Mouse (Mus musculus) liver, postnatal 0 days (tissue): ENCODE measurements around the gene Rnf111. TPM values are rescaled to one million over a fixed set of nuclear protein-coding genes. Genes with fewer than 3 reads are reported as not detected.

ENCODE experiments used
- ATAC-seq: fragments of 200-750 bp; cut with Nextera tagmentation; 2 replicates; pipeline ENCODE4 v1.8.0; 2017; ENCODE audit warnings: mild to moderate bottlenecking, moderate library complexity
- DNase-seq: peaks from one replicate; pipeline ENCODE4 v3.0.0-alpha.2; 2016
- H3K27ac ChIP-seq: fragments of 300-500 bp; sonication (generic); 2 replicates; pipeline ENCODE4 v1.5.1; 2014; ENCODE audit warnings: antibody characterized with exemption, moderate library complexity, mild to moderate bottlenecking, low read depth
- H3K27me3 ChIP-seq: fragments of 300-500 bp; sonication (generic); 2 replicates; pipeline ENCODE4 v1.6.1; 2014; ENCODE audit warnings: low read length, control low read depth, mixed read lengths; ENCODE audit not compliant: insufficient read depth
- H3K36me3 ChIP-seq: fragments of 300-500 bp; sonication (generic); replicated peaks from 2 replicates; pipeline ENCODE4 v1.6.1; 2014; ENCODE audit warnings: mild to moderate bottlenecking, control low read depth, low read length, moderate library complexity, mixed read lengths; ENCODE audit not compliant: insufficient read depth
- H3K4me1 ChIP-seq: fragments of 300-500 bp; sonication (generic); 2 replicates; pipeline ENCODE4 v1.6.1; 2014; ENCODE audit warnings: antibody characterized with exemption, mild to moderate bottlenecking, control low read depth; ENCODE audit not compliant: insufficient read depth
- H3K4me2 ChIP-seq: fragments of 300-500 bp; sonication (generic); 2 replicates; pipeline ENCODE4 v1.6.1; 2014; ENCODE audit warnings: low read depth, mild to moderate bottlenecking, low read length, moderate library complexity, mixed read lengths
- H3K4me3 ChIP-seq: fragments of 300-500 bp; sonication (generic); 2 replicates; pipeline ENCODE4 v1.5.1; 2014; ENCODE audit warnings: low read depth, low read length
- H3K9ac ChIP-seq: fragments of 300-500 bp; sonication (generic); replicated peaks from 2 replicates; pipeline ENCODE4 v1.6.1; 2014; ENCODE audit warnings: mild to moderate bottlenecking, moderate library complexity
- H3K9me3 ChIP-seq: fragments of 300-500 bp; sonication (generic); 2 replicates; pipeline ENCODE4 v1.6.1; 2016; ENCODE audit warnings: mild to moderate bottlenecking, control low read depth, low read length, mixed read lengths
- CTCF ChIP-seq: sonication (generic); IDR thresholded peaks from 2 replicates; pipeline ENCODE4 v1.5.1; 2016; ENCODE audit warnings: antibody characterized with exemption, low read depth
- EP300 ChIP-seq: IDR thresholded peaks from 2 replicates; pipeline ENCODE4 v1.6.1; 2016; ENCODE audit warnings: antibody characterized with exemption, low read depth, mild to moderate bottlenecking
- WGBS: fragments of 180-500 bp; shearing (Covaris S2); extraction: QIAGEN DNeasy Blood & Tissue Kit; methylation state at CpG from one replicate; pipeline ENCODE4 v1.1.7; 2014; ENCODE audit not compliant: insufficient replicate concordance; 5-methylcytosine and 5-hydroxymethylcytosine counted together
- polyA plus RNA-seq: library from polyadenylated mRNA; unstranded; fragments of >200 nt; fragmentation: Nextera tagmentation; extraction: Ambion mirVana; gene quantifications from 2 replicates; pipeline ENCODE4 v1.2.1, GENCODE M21; 2015

The Rnf111 gene
- polyA plus RNA-seq, 1 experiment from 2014 or later = 7.2 TPM

- Histone ChIP-seq H3K27ac (peak overlapping the region; percentile 100), H3K9me3 (no peaks in the 10 kb centered on the region), H3K4me3 (peak overlapping the region; percentile 96), H3K4me2 (peak overlapping the region; percentile 76), H3K4me1 (peaks cover 6% of the 10 kb centered on the region; the same call in 1 of the 2 replicates), H3K36me3 (peaks cover 8% of the 10 kb centered on the region), H3K9ac (peak overlapping the region; percentile 98), H3K27me3 (no peaks in the 10 kb centered on the region)
- ATAC-seq = peak; percentile 84
- no peak for TF ChIP-seq EP300
- no peak for TF ChIP-seq CTCF
- 0% methylated on average over 39 of the region's 70 CpGs for WGBS
- DNase-seq = peak; percentile 84
Observed at GRCm38 (mm10) chr9:70503015-70503603, 416 bp downstream of the Rnf111 start.

- Histone ChIP-seq H3K4me3 (peak overlapping the region; percentile 96), H3K27ac (peak overlapping the region; percentile 100), H3K9me3 (no peaks in the 10 kb centered on the region), H3K9ac (peak overlapping the region; percentile 98), H3K4me2 (peak overlapping the region; percentile 76), H3K27me3 (no peaks in the 10 kb centered on the region), H3K4me1 (peaks cover 6% of the 10 kb centered on the region; the same call in 1 of the 2 replicates), H3K36me3 (peaks cover 11% of the 10 kb centered on the region)
- no peak for ATAC-seq
- no peak for TF ChIP-seq CTCF
- no peak for TF ChIP-seq EP300
- 26% methylated on average over 10 of the region's 10 CpGs for WGBS
- DNase-seq = no peak
Observed at GRCm38 (mm10) chr9:70502284-70503014, 1.1 kb downstream of the Rnf111 start.

GRCm38 (mm10) chr9:70496990-70497389 lies 6.5 kb downstream of the Rnf111 start:
- H3K27ac ChIP-seq = no peak overlapping the region
- no peak for DNase-seq

GRCm38 (mm10) chr9:70493038-70493437 lies 10.5 kb downstream of the Rnf111 start:
- no peak for ATAC-seq
- 64% methylated on average over 2 of the region's 2 CpGs for WGBS

More at GRCm38 (mm10) chr9:70496990-70497389, 6.5 kb downstream of the Rnf111 start:
- Histone ChIP-seq H3K9me3 (no peaks in the 10 kb centered on the region), H3K4me2 (no peak overlapping the region), H3K4me1 (peaks cover 6% of the 10 kb centered on the region), H3K27me3 (no peaks in the 10 kb centered on the region), H3K9ac (no peak overlapping the region), H3K36me3 (peaks cover 15% of the 10 kb centered on the region), H3K4me3 (no peak overlapping the region)
- TF ChIP-seq EP300 = no peak
- ATAC-seq = no peak

GRCm38 (mm10) chr9:70491176-70491575 lies 12.3 kb downstream of the Rnf111 start:
- no peak overlapping the region for H3K9ac ChIP-seq
- H3K4me2 ChIP-seq = no peak overlapping the region
- no peaks in the 10 kb centered on the region for H3K9me3 ChIP-seq
- H3K36me3 ChIP-seq = peaks cover 18% of the 10 kb centered on the region
- no peak for TF ChIP-seq EP300
- no peak for TF ChIP-seq CTCF
- 88% methylated on average over 1 of the region's 1 CpGs for WGBS
- DNase-seq (no peak), ATAC-seq (no peak)
- H3K27me3 ChIP-seq = no peaks in the 10 kb centered on the region
- H3K4me1 ChIP-seq = peaks cover 4% of the 10 kb centered on the region; the same call in 1 of the 2 replicates
- no peak overlapping the region for H3K27ac ChIP-seq
- no peak overlapping the region for H3K4me3 ChIP-seq

More at GRCm38 (mm10) chr9:70493038-70493437, 10.5 kb downstream of the Rnf111 start:
- Histone ChIP-seq H3K27me3 (no peaks in the 10 kb centered on the region), H3K4me2 (no peak overlapping the region), H3K9ac (no peak overlapping the region), H3K9me3 (no peaks in the 10 kb centered on the region), H3K4me3 (no peak overlapping the region), H3K36me3 (peaks cover 12% of the 10 kb centered on the region), H3K4me1 (peaks cover 4% of the 10 kb centered on the region; the same call in 1 of the 2 replicates), H3K27ac (no peak overlapping the region)
- TF ChIP-seq EP300 (no peak), CTCF (no peak)
- DNase-seq = no peak

GRCm38 (mm10) chr9:70487401-70487800 lies 16.1 kb downstream of the Rnf111 start:
- Histone ChIP-seq H3K27me3 (no peaks in the 10 kb centered on the region), H3K36me3 (peaks cover 17% of the 10 kb centered on the region), H3K4me3 (no peak overlapping the region), H3K27ac (no peak overlapping the region), H3K4me1 (no peaks in the 10 kb centered on the region), H3K4me2 (no peak overlapping the region), H3K9ac (no peak overlapping the region), H3K9me3 (no peaks in the 10 kb centered on the region)
- WGBS = 87% methylated on average over 2 of the region's 2 CpGs
- no peak for DNase-seq
- no peak for ATAC-seq
- TF ChIP-seq EP300 (no peak), CTCF (no peak)
